Mouse (Mus musculus) B cell, adult 2 months (primary cell): Measurements from ENCODE around the gene Cyth3.

Source experiments
- DNase-seq, 2 experiments: peaks; one replicate each; pipeline ENCODE4 v3.0.0; 2022

Gene Cyth3

GRCm38 (mm10) chr5:143670740-143671415 is 48.6 kb downstream of the Cyth3 start:
- no peak for DNase-seq

- DNase-seq: no peak
Observed at GRCm38 (mm10) chr5:143674576-143674975, 52.3 kb downstream of the Cyth3 start.

GRCm38 (mm10) chr5:143676218-143676985 is 54.2 kb downstream of the Cyth3 start:
- no peak for DNase-seq

GRCm38 (mm10) chr5:143677363-143677762 is 55.1 kb downstream of the Cyth3 start:
- no peak for DNase-seq

GRCm38 (mm10) chr5:143678634-143679271 is 56.5 kb downstream of the Cyth3 start:
- no peak for DNase-seq

GRCm38 (mm10) chr5:143679654-143680053 is 57.4 kb downstream of the Cyth3 start:
- no peak for DNase-seq

- DNase-seq: no peak
Observed at GRCm38 (mm10) chr5:143683696-143684095, 61.4 kb downstream of the Cyth3 start.

GRCm38 (mm10) chr5:143684911-143685390 is 62.7 kb downstream of the Cyth3 start:
- no peak for DNase-seq

GRCm38 (mm10) chr5:143686456-143686855 is 64.2 kb downstream of the Cyth3 start:
- no peak for DNase-seq

- DNase-seq: no peak
Observed at GRCm38 (mm10) chr5:143687589-143687988, 65.3 kb downstream of the Cyth3 start.

GRCm38 (mm10) chr5:143690392-143690791 is 68.1 kb downstream of the Cyth3 start:
- no peak for DNase-seq

GRCm38 (mm10) chr5:143690926-143691325 is 68.7 kb downstream of the Cyth3 start:
- DNase-seq: no peak

GRCm38 (mm10) chr5:143696323-143696722 is 74.1 kb downstream of the Cyth3 start:
- DNase-seq: no peak

- DNase-seq: no peak
Observed at GRCm38 (mm10) chr5:143698454-143698853, 76.2 kb downstream of the Cyth3 start.

GRCm38 (mm10) chr5:143700247-143700646 is 78.0 kb downstream of the Cyth3 start:
- no peak for DNase-seq

- no peak for DNase-seq
Observed at GRCm38 (mm10) chr5:143701074-143701473, 78.8 kb downstream of the Cyth3 start.

GRCm38 (mm10) chr5:143704875-143705658 is 82.8 kb downstream of the Cyth3 start:
- DNase-seq: no peak

GRCm38 (mm10) chr5:143705659-143705982 is 83.4 kb downstream of the Cyth3 start:
- no peak for DNase-seq

GRCm38 (mm10) chr5:143706030-143706821 is 84.0 kb downstream of the Cyth3 start:
- DNase-seq: no peak

GRCm38 (mm10) chr5:143706822-143707200 is 84.6 kb downstream of the Cyth3 start:
- no peak for DNase-seq

- DNase-seq: peak; percentile 54 to 60
Observed at GRCm38 (mm10) chr5:143711326-143711725, 89.1 kb downstream of the Cyth3 start.
